Mouse (Mus musculus): ENCODE results near the gene Slc5a1. TPM values are rescaled to one million over a fixed set of nuclear protein-coding genes. Genes with fewer than 3 reads are reported as not detected.

Slc5a1 gene
- total RNA-seq, 2 experiments from 2014 or later: 0.18 to 0.25 TPM

DNA sequence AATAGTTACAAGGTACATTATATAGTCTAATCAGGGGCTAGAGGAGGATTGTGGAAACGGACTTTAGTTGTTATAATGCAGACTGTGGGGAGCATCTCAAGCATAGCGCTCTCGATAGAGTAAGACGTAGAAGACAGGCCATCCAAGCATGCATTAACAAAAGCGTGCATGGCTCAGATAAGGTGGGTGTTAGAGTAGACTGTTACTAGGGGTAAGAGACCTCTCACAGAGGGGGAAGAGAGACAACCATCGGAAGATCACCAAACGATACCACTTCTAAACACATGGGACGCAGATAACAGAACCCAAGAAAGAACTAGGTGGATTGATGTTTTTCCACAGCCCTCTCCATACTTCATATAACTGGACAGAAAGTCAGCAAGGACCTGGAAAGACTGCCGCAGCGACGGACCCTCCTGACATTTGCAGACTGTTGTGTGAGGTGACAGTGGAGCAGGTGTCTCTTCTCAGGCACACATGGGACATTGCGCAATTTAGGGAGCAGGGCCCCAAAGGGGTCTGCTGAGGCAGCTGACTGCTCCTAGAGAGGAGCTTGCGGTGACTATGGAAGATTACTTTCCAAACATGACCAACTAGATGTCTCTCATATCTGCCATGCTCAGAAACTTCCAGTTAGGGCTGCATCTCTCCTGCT lies 98.6 kb downstream of the Slc5a1 start:
- no peak overlapping the region for H3K27ac ChIP-seq
- no peak for TF ChIP-seq CTCF (conservative IDR thresholded peaks at IDR 0.05)

GRCm38 (mm10) chr5:33203171-33203565 lies 99.1 kb downstream of the Slc5a1 start:
- no peak for DNase-seq (ENCODE audit: low spot score in 2 of 2)
- no peak overlapping the region for H3K27ac ChIP-seq
- TF ChIP-seq CTCF (conservative IDR thresholded peaks at IDR 0.05): no peak
- no peak overlapping the region for H3K4me3 ChIP-seq

More for the DNA sequence above, 98.6 kb downstream of the Slc5a1 start:
- H3K4me3 ChIP-seq: no peak overlapping the region
- no peak for DNase-seq (ENCODE audit: low spot score in 2 of 2)

DNA sequence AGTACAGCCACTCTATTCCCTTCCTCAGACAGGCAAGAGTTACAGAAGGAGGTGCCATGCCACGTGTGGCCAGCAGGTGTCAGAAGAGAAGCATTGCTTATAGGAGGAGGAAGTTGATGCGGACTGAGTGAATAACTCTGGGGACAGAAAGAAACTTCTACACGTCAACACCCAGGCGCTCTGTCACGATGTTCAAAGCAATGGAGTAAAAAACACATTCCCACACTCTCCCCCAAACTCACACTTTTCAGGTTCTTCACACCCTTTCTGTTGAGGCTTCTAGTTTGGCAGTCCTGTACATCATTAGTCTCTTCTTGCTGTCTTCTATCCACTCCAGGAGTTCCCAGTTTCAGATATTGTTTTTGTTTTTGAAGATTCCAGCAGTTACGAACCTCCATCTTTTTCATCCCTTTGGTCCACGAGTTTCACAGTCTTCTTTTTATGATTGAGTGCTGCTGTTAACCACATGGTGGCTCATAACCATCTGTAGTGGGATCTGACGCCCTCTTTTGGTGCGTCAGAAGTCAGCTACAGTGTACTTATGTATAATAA lies 99.7 kb downstream of the Slc5a1 start:
- peak; percentile 93 for TF ChIP-seq CTCF (conservative IDR thresholded peaks at IDR 0.05)
- H3K27ac ChIP-seq: no peak overlapping the region
- no peak overlapping the region for H3K4me3 ChIP-seq
- DNase-seq (ENCODE audit: low spot score in 2 of 2): peak; percentile 76 to 85

GRCm38 (mm10) chr5:33204284-33204683 lies 100.3 kb downstream of the Slc5a1 start:
- Histone ChIP-seq H3K27ac (no peak overlapping the region), H3K4me3 (no peak overlapping the region)
- TF ChIP-seq CTCF (conservative IDR thresholded peaks at IDR 0.05): no peak
- no peak for DNase-seq (ENCODE audit: low spot score in 2 of 2)

GRCm38 (mm10) chr5:33206328-33206727 lies 102.3 kb downstream of the Slc5a1 start:
- H3K27ac ChIP-seq: no peak overlapping the region
- no peak for DNase-seq (ENCODE audit: low spot score in 2 of 2)
- H3K4me3 ChIP-seq: no peak overlapping the region
- TF ChIP-seq CTCF (conservative IDR thresholded peaks at IDR 0.05): no peak

GRCm38 (mm10) chr5:33207136-33207535 lies 103.1 kb downstream of the Slc5a1 start:
- DNase-seq (ENCODE audit: low spot score in 2 of 2): no peak
- TF ChIP-seq CTCF (conservative IDR thresholded peaks at IDR 0.05): no peak
- Histone ChIP-seq H3K27ac (no peak overlapping the region), H3K4me3 (no peak overlapping the region)

GRCm38 (mm10) chr5:33208533-33209245 lies 104.7 kb downstream of the Slc5a1 start:
- no peak overlapping the region for H3K4me3 ChIP-seq
- H3K27ac ChIP-seq: no peak overlapping the region
- no peak for TF ChIP-seq CTCF (conservative IDR thresholded peaks at IDR 0.05)

DNA sequence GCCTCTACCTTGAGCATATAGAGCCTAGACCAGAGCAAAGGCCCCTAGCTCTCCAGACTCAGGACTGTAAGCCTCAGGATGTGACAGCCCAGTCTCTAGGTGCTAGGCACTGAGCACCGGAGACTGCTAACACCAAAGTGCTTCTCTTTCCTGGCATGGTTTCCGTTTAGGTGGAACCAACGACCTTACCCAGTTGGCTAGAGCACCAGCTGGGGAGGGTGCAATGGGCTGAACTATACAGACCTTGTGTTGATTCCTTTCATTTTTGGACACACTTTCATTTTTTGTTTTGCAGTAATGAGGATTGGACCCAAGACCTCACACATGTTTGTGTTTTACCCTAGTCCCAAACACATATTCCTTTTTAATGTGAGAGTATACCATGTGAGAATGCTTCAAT lies 106.5 kb downstream of the Slc5a1 start:
- Histone ChIP-seq H3K27ac (no peak overlapping the region), H3K4me3 (no peak overlapping the region)
- TF ChIP-seq CTCF (conservative IDR thresholded peaks at IDR 0.05): no peak
- no peak for DNase-seq (ENCODE audit: low spot score in 2 of 2)

More at GRCm38 (mm10) chr5:33208533-33209245, 104.7 kb downstream of the Slc5a1 start:
- no peak for DNase-seq (ENCODE audit: low spot score in 2 of 2)

GRCm38 (mm10) chr5:33211254-33211653 lies 107.2 kb downstream of the Slc5a1 start:
- no peak for TF ChIP-seq CTCF (conservative IDR thresholded peaks at IDR 0.05)
- DNase-seq (ENCODE audit: low spot score in 2 of 2): no peak
- Histone ChIP-seq H3K27ac (no peak overlapping the region), H3K4me3 (no peak overlapping the region)

Other genes with a start within 250 kb of the Slc5a1 start
- gene Prr14l, start 250.0 kb upstream of the Slc5a1 start, total RNA-seq (2021): 10 to 100 TPM; 50.4 to 58.9 TPM
- gene Depdc5, start 240.5 kb upstream of the Slc5a1 start, total RNA-seq (2021): 10 to 100 TPM; 67.8 to 73.2 TPM
- 1,000 to 10,000 TPM; 1,193 to 1,302 TPM for gene Ywhah, start 85.4 kb upstream of the Slc5a1 start, total RNA-seq (2021)
- gene Spon2, start 114.2 kb downstream of the Slc5a1 start, total RNA-seq (2021): under 1 TPM in 1 of 2 experiments, not detected in 1; 0.34 TPM
- 100 to 1,000 TPM; 285 to 286 TPM for gene Ctbp1, start 170.8 kb downstream of the Slc5a1 start, total RNA-seq (2021)
- gene Maea, start 231.3 kb downstream of the Slc5a1 start, total RNA-seq (2021): 10 to 100 TPM; 93.7 to 97.5 TPM